Comparison of ENCODE assay signal across 8 mouse cellular contexts in genomic region chr3:63554872-63555271, GRCm38 (mm10).
DNase-seq lines count a peak whose midpoint lies in the region; ATAC-seq and TF ChIP-seq lines count a peak whose summit lies in the region.

No protein-coding gene starts in this region.

- WGBS in cerebellum, adult 2 months: 3% methylated on average over 9 of the region's 9 CpGs
- 6% methylated on average over 9 of the region's 9 CpGs for WGBS in midbrain, embryonic 13.5 days

- no peak for TF ChIP-seq POLR2A in cerebellum, adult 2 months (IDR thresholded peaks at IDR 0.05; ENCODE audit: borderline replicate concordance, insufficient read depth, low read length)

- peak; percentile 39; the same call in 1 of the 2 replicates for TF ChIP-seq CTCF in cerebellum, adult 2 months (IDR thresholded peaks at IDR 0.05; ENCODE audit: borderline replicate concordance, insufficient read depth, low read depth, low read length)

- H3K27me3 ChIP-seq in cerebellum, adult 2 months (ENCODE audit: control insufficient read depth, insufficient read depth, low read length): no peaks in the 10 kb centered on the region
- peaks cover 5% of the 10 kb centered on the region; the same call in 1 of the 2 replicates for H3K27me3 ChIP-seq in midbrain, embryonic 13.5 days

- H3K9ac ChIP-seq in midbrain, embryonic 13.5 days (replicated peaks): no peak overlapping the region

- ATAC-seq in granulocyte monocyte progenitor cell, adult 5-6 weeks (replicated peaks; ENCODE audit: poor library complexity, severe bottlenecking): peak; percentile 83
- peak; percentile 74; the same call in 1 of the 2 replicates for ATAC-seq in midbrain, embryonic 13.5 days

- H3K4me3 ChIP-seq in cerebellum, adult 2 months (replicated peaks; ENCODE audit: insufficient read depth, low read depth, low read length): no peak overlapping the region
- H3K4me3 ChIP-seq in midbrain, embryonic 13.5 days (replicated peaks): no peak overlapping the region

- no peak overlapping the region for H3K27ac ChIP-seq in cerebellum, adult 2 months (ENCODE audit: insufficient read depth, low read length)
- H3K27ac ChIP-seq in midbrain, embryonic 13.5 days: no peak overlapping the region

- H3K36me3 ChIP-seq in midbrain, embryonic 13.5 days: no peaks in the 10 kb centered on the region

- H3K9me3 ChIP-seq in midbrain, embryonic 13.5 days: no peaks in the 10 kb centered on the region

- no peaks in the 10 kb centered on the region for H3K4me1 ChIP-seq in cerebellum, adult 2 months (ENCODE audit: control insufficient read depth, insufficient read depth, low read length)
- 0 out of 2 replicates have a peak, but pooled peaks cover 3% of the 10 kb centered on the region for H3K4me1 ChIP-seq in midbrain, embryonic 13.5 days (replicated peaks)

- H3K4me2 ChIP-seq in midbrain, embryonic 13.5 days (replicated peaks): no peak overlapping the region

- peak; percentile 12 to 24 for DNase-seq in cerebellum, adult 2 months
- no peak for DNase-seq in cerebellum, adult 9-11 months
- DNase-seq in urinary bladder, postnatal 14 days (ENCODE audit: low spot score): peak; percentile 14
- DNase-seq in urinary bladder, postnatal 10 days (ENCODE audit: low spot score): no peak
- peak; percentile 62 for DNase-seq in layer of hippocampus, adult 11-12 months (ENCODE audit: low spot score)
- DNase-seq in gastrocnemius, postnatal 10 days: no peak

Comparison
In these comparisons a context has a peak if more than half of its experiments do, and no peak if none do; other contexts are left out.
1. DNase-seq: peak in cerebellum, adult 2 months (2 of 2), urinary bladder, postnatal 14 days (single experiment) and layer of hippocampus, adult 11-12 months (single experiment); none in cerebellum, adult 9-11 months (single experiment), urinary bladder, postnatal 10 days (single experiment) and gastrocnemius, postnatal 10 days (single experiment).